Mouse (Mus musculus) hindbrain, postnatal 0 days (tissue): ENCODE results near the gene Tmem52. TPM values are rescaled to one million over a fixed set of nuclear protein-coding genes. Genes with fewer than 3 reads are reported as not detected.
A peak's percentile ranks its signal among the peaks of the same experiment; 100 is the strongest.

Experiments
- ATAC-seq: fragments of 200-750 bp; cut with Nextera tagmentation; 2 replicates; pipeline ENCODE4 v1.8.0; 2017; ENCODE audit warnings: mild to moderate bottlenecking, moderate TSS enrichment, moderate library complexity
- DNase-seq: peaks from one replicate; pipeline ENCODE4 v3.0.0-alpha.2; 2015; ENCODE audit warnings: low spot score
- H3K27ac ChIP-seq: fragments of 300-500 bp; sonication (generic); 2 replicates; pipeline ENCODE4 v1.5.1; 2014; ENCODE audit warnings: mild to moderate bottlenecking
- H3K27me3 ChIP-seq: fragments of 300-500 bp; sonication (generic); 2 replicates; pipeline ENCODE4 v1.6.1; 2014; ENCODE audit warnings: low read length, mixed read lengths; ENCODE audit not compliant: insufficient read depth
- H3K36me3 ChIP-seq: fragments of 300-500 bp; sonication (generic); 2 replicates; pipeline ENCODE4 v1.6.1; 2014; ENCODE audit warnings: low read length, mixed read lengths; ENCODE audit not compliant: insufficient read depth
- H3K4me1 ChIP-seq: fragments of 300-500 bp; sonication (generic); 2 replicates; pipeline ENCODE4 v1.6.1; 2014; ENCODE audit warnings: antibody characterized with exemption, low read length, mixed read lengths; ENCODE audit not compliant: insufficient read depth
- H3K4me2 ChIP-seq: fragments of 300-500 bp; sonication (generic); 2 replicates; pipeline ENCODE4 v1.6.1; 2014; ENCODE audit warnings: low read depth, mild to moderate bottlenecking, low read length, moderate library complexity, mixed read lengths
- H3K4me3 ChIP-seq: fragments of 300-500 bp; sonication (generic); 2 replicates; pipeline ENCODE4 v1.5.1; 2014; ENCODE audit warnings: low read length
- H3K9ac ChIP-seq: fragments of 300-500 bp; sonication (generic); replicated peaks from 2 replicates; pipeline ENCODE4 v1.6.1; 2014; ENCODE audit warnings: mild to moderate bottlenecking, low read length, moderate library complexity, mixed read lengths
- H3K9me3 ChIP-seq: fragments of 300-500 bp; sonication (generic); 2 replicates; pipeline ENCODE4 v1.6.1; 2016; ENCODE audit warnings: low read length, mixed read lengths
- CTCF ChIP-seq: IDR thresholded peaks from 2 replicates; pipeline ENCODE4 v1.5.1; 2016; ENCODE audit warnings: antibody characterized with exemption, control low read depth, low read depth
- WGBS: fragments of 180-500 bp; shearing (Covaris S2); extraction: QIAGEN DNeasy Blood & Tissue Kit; methylation state at CpG from one replicate; pipeline ENCODE4 v1.1.7; 2014; 5-methylcytosine and 5-hydroxymethylcytosine counted together
- polyA plus RNA-seq: library from polyadenylated mRNA; unstranded; fragments of >200 nt; fragmentation: Nextera tagmentation; extraction: Ambion mirVana; gene quantifications from 2 replicates; pipeline ENCODE4 v1.2.1, GENCODE M21; 2015
- total RNA-seq: library from RNA; depleted of rRNA; stranded (reverse); fragments of >200 nt; gene quantifications from 2 replicates; pipeline ENCODE4 v1.2.3, GENCODE M21; 2014

Gene Tmem52
- total and polyA plus RNA-seq, 2 experiments from 2014 or later, result 0.46 to 3.7 TPM

- Histone ChIP-seq H3K4me3 (peak within 1 kb of the TSS; percentile 99), H3K36me3 (no peaks in the 10 kb centered on the region), H3K4me2 (peak within 1 kb of the TSS; percentile 75), H3K9me3 (no peaks in the 10 kb centered on the region), H3K9ac (peak within 1 kb of the TSS; percentile 100), H3K27ac (peak within 1 kb of the TSS; percentile 98), H3K4me1 (peaks cover 25% of the 10 kb centered on the region), H3K27me3 (no peaks in the 10 kb centered on the region)
- ATAC-seq, result peak; percentile 92
- DNase-seq, result peak; percentile 97
- peak; percentile 37 for TF ChIP-seq CTCF
- 0% methylated on average over 56 of the region's 60 CpGs for WGBS
Observed at GRCm38 (mm10) chr4:155490990-155491504, 22.1 kb downstream of the Tmem52 start, which contains the start of gene Gnb1. Gene Gnb1, plus strand, starts transcription at chr4:155491361.

GRCm38 (mm10) chr4:155491529-155492130 lies 22.7 kb downstream of the Tmem52 start:
- H3K4me1 ChIP-seq, result peaks cover 25% of the 10 kb centered on the region
- H3K9ac ChIP-seq, result peak overlapping the region; percentile 100
- 1% methylated on average over 54 of the region's 54 CpGs for WGBS
- H3K9me3 ChIP-seq, result no peaks in the 10 kb centered on the region
- TF ChIP-seq CTCF, result no peak
- ATAC-seq, result peak; percentile 72
- peak overlapping the region; percentile 75 for H3K4me2 ChIP-seq
- DNase-seq, result peak; percentile 55
- no peaks in the 10 kb centered on the region for H3K36me3 ChIP-seq
- H3K27me3 ChIP-seq, result no peaks in the 10 kb centered on the region
- H3K4me3 ChIP-seq, result peak overlapping the region; percentile 99
- peak overlapping the region; percentile 98 for H3K27ac ChIP-seq

DNA sequence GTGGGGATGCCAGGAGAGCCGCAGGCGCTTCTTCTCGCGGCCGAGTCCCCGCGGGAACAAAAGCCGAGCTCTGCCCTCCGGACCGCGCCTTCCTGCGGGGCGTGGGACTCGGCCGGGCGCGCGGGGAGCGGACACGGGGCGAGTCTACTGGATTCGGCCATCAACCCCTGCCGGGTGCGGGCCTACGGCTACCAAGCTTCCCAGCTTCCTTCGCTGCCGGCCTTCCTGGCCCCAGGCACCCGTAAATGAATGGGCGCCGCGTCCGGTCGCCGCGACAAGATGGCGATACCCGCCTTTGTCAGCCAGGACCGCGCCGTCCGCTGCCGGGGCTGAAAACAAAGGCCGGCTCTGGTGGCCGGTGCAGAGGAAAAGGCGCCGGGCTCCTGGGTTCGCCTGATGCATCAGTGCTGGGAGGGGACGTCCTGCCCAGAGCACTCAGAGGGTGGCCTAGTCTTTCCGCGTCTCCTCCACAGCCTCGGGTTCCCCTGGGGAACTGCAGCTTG lies 23.3 kb downstream of the Tmem52 start:
- DNase-seq, result peak; percentile 66
- peak; percentile 6; the same call in 1 of the 2 replicates for ATAC-seq
- Histone ChIP-seq H3K4me3 (peak overlapping the region; percentile 99), H3K9me3 (no peaks in the 10 kb centered on the region), H3K9ac (peak overlapping the region; percentile 100), H3K36me3 (no peaks in the 10 kb centered on the region), H3K27me3 (no peaks in the 10 kb centered on the region), H3K4me2 (peak overlapping the region; percentile 75), H3K27ac (peak overlapping the region; percentile 98), H3K4me1 (peaks cover 25% of the 10 kb centered on the region)
- no peak for TF ChIP-seq CTCF
- WGBS, result under 1% methylated on average over 47 of the region's 51 CpGs

DNA sequence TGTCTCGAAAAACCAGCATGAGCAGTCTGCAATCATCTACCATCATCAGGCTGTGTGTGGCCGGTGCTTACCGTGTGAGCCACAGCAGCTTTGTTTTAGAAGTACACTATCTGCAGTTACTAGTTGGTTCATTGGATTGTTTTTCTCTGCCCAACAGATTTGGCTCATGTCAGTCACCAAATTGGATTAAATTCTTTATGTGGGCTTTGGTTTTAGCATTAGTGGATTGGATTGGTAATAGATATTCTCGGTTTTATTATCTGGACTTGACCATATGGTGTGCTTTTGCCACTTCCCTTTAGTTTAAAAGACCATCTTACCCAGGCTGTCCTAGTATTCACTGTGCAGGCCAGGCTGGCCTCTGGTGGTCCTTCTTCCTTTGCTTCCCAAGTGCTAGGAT lies 26.0 kb downstream of the Tmem52 start:
- no peak overlapping the region for H3K4me3 ChIP-seq
- H3K4me1 ChIP-seq, result peaks cover 22% of the 10 kb centered on the region
- no peak for ATAC-seq
- no peak for DNase-seq
- H3K27ac ChIP-seq, result 0 out of 2 replicates have a peak overlapping the region, but pooled peaks have one; percentile 15
- 40% methylated on average over 4 of the region's 4 CpGs for WGBS
- no peaks in the 10 kb centered on the region for H3K36me3 ChIP-seq
- 0 out of 2 replicates have a peak overlapping the region, but pooled peaks have one; percentile 75 for H3K4me2 ChIP-seq
- no peak for TF ChIP-seq CTCF
- no peak overlapping the region for H3K9ac ChIP-seq
- H3K27me3 ChIP-seq, result no peaks in the 10 kb centered on the region
- no peaks in the 10 kb centered on the region for H3K9me3 ChIP-seq

- no peak for ATAC-seq
- no peak for TF ChIP-seq CTCF
- no peak overlapping the region for H3K27ac ChIP-seq
- H3K9ac ChIP-seq, result no peak overlapping the region
- H3K4me1 ChIP-seq, result peaks cover 14% of the 10 kb centered on the region
- no peaks in the 10 kb centered on the region for H3K27me3 ChIP-seq
- DNase-seq, result no peak
- H3K4me2 ChIP-seq, result no peak overlapping the region
- H3K4me3 ChIP-seq, result no peak overlapping the region
- WGBS, result 81% methylated on average over 3 of the region's 3 CpGs
- no peaks in the 10 kb centered on the region for H3K36me3 ChIP-seq
- no peaks in the 10 kb centered on the region for H3K9me3 ChIP-seq
Observed at GRCm38 (mm10) chr4:155497963-155498362, 29.0 kb downstream of the Tmem52 start.

- no peak overlapping the region for H3K4me2 ChIP-seq
- H3K4me1 ChIP-seq, result peaks cover 3% of the 10 kb centered on the region; the same call in 1 of the 2 replicates
- H3K27ac ChIP-seq, result no peak overlapping the region
- no peak for ATAC-seq
- H3K27me3 ChIP-seq, result no peaks in the 10 kb centered on the region
- 61% methylated on average over 2 of the region's 2 CpGs for WGBS
- H3K4me3 ChIP-seq, result no peak overlapping the region
- H3K9me3 ChIP-seq, result no peaks in the 10 kb centered on the region
- no peak for TF ChIP-seq CTCF
- H3K9ac ChIP-seq, result no peak overlapping the region
- DNase-seq, result no peak
- no peaks in the 10 kb centered on the region for H3K36me3 ChIP-seq
Observed at GRCm38 (mm10) chr4:155501126-155501525, 32.2 kb downstream of the Tmem52 start.

DNA sequence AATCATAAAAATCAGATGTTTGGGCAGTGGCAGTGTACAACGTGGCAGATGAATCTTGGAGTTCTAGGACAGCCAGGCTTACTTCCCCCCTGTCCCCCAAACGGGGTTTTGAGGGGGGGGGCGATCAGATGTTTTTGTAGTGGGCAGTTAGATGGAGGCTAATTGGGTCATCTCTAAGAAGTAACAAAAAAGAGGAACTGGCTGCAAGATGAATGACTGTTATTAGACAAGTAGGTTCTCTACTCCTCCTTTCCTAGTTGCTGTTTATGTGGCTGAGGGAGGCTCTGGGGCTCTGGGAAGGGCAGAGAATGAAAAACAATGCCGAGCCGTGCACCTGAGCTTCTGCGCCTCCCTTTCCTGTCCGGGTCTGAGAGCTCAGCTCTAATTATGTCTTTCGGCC lies 36.2 kb downstream of the Tmem52 start:
- Histone ChIP-seq H3K4me3 (no peak overlapping the region), H3K4me2 (no peak overlapping the region), H3K9ac (no peak overlapping the region), H3K27me3 (no peaks in the 10 kb centered on the region), H3K36me3 (no peaks in the 10 kb centered on the region), H3K9me3 (no peaks in the 10 kb centered on the region), H3K4me1 (peaks cover 8% of the 10 kb centered on the region; the same call in 1 of the 2 replicates), H3K27ac (no peak overlapping the region)
- ATAC-seq (no peak), DNase-seq (no peak)
- no peak for TF ChIP-seq CTCF
- WGBS, result 64% methylated on average over 8 of the region's 8 CpGs
